Mouse (Mus musculus): ENCODE measurements around the gene Anxa11. TPM values are rescaled to one million over a fixed set of nuclear protein-coding genes. Genes with fewer than 3 reads are reported as not detected.
A peak's percentile ranks its signal among the peaks of the same experiment; 100 is the strongest.
"Not testable (repeated sequence)": the region's sequence is repeated elsewhere in the genome, so short reads cannot be mapped to it uniquely, and the experiment has no call there.

Gene Anxa11
- total RNA-seq (2021): 10 to 100 TPM; 29.8 to 34.8 TPM

GRCm38 (mm10) chr14:25841991-25842687 lies at the start of gene Anxa11:
Gene Anxa11 (plus strand): TSS chr14:25842156.
- peak; percentile 62 to 79 for DNase-seq (ENCODE audit: low spot score in 2 of 2)
- intact Hi-C loops (cut with DNase I): no loop called here

- DNase-seq (ENCODE audit: low spot score in 2 of 2): no peak
- intact Hi-C loops (cut with DNase I): no loop called here
Observed at GRCm38 (mm10) chr14:25794331-25794730, 47.6 kb upstream of the Anxa11 start.

GRCm38 (mm10) chr14:25795067-25795466 lies 46.9 kb upstream of the Anxa11 start:
- intact Hi-C loops (cut with DNase I): no loop called here

GRCm38 (mm10) chr14:25795561-25796174 lies 46.3 kb upstream of the Anxa11 start:
- intact Hi-C loops (cut with DNase I): no loop called here
- peak in 1 of 2 experiments; percentile 28 for DNase-seq (ENCODE audit: low spot score in 2 of 2)

More at GRCm38 (mm10) chr14:25795067-25795466, 46.9 kb upstream of the Anxa11 start:
- peak in 1 of 2 experiments; percentile 19 for DNase-seq (ENCODE audit: low spot score in 2 of 2)

GRCm38 (mm10) chr14:25796619-25797018 lies 45.3 kb upstream of the Anxa11 start:
- intact Hi-C loops (cut with DNase I): no loop called here
- no peak for DNase-seq (ENCODE audit: low spot score in 2 of 2)

- DNase-seq (ENCODE audit: low spot score in 2 of 2): peak; percentile 78 to 86
- intact Hi-C loops (cut with DNase I): loop anchor here (2.0 kb wide), 2 partner anchors 26 to 94 kb away; no protein-coding TSS in a partner anchor
Observed at GRCm38 (mm10) chr14:25800166-25800960, 41.6 kb upstream of the Anxa11 start.

GRCm38 (mm10) chr14:25802511-25802910 lies 39.4 kb upstream of the Anxa11 start:
- DNase-seq (ENCODE audit: low spot score in 2 of 2): no peak
- intact Hi-C loops (cut with DNase I): no loop called here

GRCm38 (mm10) chr14:25803246-25803809 lies 38.6 kb upstream of the Anxa11 start:
- no peak for DNase-seq (ENCODE audit: low spot score in 2 of 2)
- intact Hi-C loops (cut with DNase I): no loop called here

- DNase-seq (ENCODE audit: low spot score in 2 of 2): peak; percentile 26 to 44
- intact Hi-C loops (cut with DNase I): no loop called here
Observed at GRCm38 (mm10) chr14:25805871-25806270, 36.1 kb upstream of the Anxa11 start.

- DNase-seq (ENCODE audit: low spot score in 2 of 2): no peak
- intact Hi-C loops (cut with DNase I): no loop called here
Observed at GRCm38 (mm10) chr14:25806561-25806960, 35.4 kb upstream of the Anxa11 start.

GRCm38 (mm10) chr14:25811026-25811425 lies 30.9 kb upstream of the Anxa11 start:
- intact Hi-C loops (cut with DNase I): not testable (repeated sequence)

GRCm38 (mm10) chr14:25814140-25814539 lies 27.8 kb upstream of the Anxa11 start:
- DNase-seq (ENCODE audit: low spot score in 2 of 2): no peak
- intact Hi-C loops (cut with DNase I): no loop called here

More at GRCm38 (mm10) chr14:25811026-25811425, 30.9 kb upstream of the Anxa11 start:
- not testable (repeated sequence) for DNase-seq (ENCODE audit: low spot score in 2 of 2)

- DNase-seq (ENCODE audit: low spot score in 2 of 2): peak; percentile 66 to 79
- intact Hi-C loops (cut with DNase I): no loop called here
Observed at GRCm38 (mm10) chr14:25816416-25816815, 25.5 kb upstream of the Anxa11 start.

GRCm38 (mm10) chr14:25822584-25822983 lies 19.4 kb upstream of the Anxa11 start:
- intact Hi-C loops (cut with DNase I): no loop called here
- DNase-seq (ENCODE audit: low spot score in 2 of 2): no peak

- intact Hi-C loops (cut with DNase I): no loop called here
- DNase-seq (ENCODE audit: low spot score in 2 of 2): no peak
Observed at GRCm38 (mm10) chr14:25824995-25825394, 17.0 kb upstream of the Anxa11 start.

- DNase-seq (ENCODE audit: low spot score in 2 of 2): no peak
- intact Hi-C loops (cut with DNase I): no loop called here
Observed at GRCm38 (mm10) chr14:25825880-25826626, 15.9 kb upstream of the Anxa11 start.

- intact Hi-C loops (cut with DNase I): no loop called here
- no peak for DNase-seq (ENCODE audit: low spot score in 2 of 2)
Observed at GRCm38 (mm10) chr14:25826866-25827265, 15.1 kb upstream of the Anxa11 start.

GRCm38 (mm10) chr14:25831332-25831731 lies 10.6 kb upstream of the Anxa11 start:
- intact Hi-C loops (cut with DNase I): no loop called here
- peak in 1 of 2 experiments; percentile 59 for DNase-seq (ENCODE audit: low spot score in 2 of 2)

- intact Hi-C loops (cut with DNase I): no loop called here
- peak; percentile 60 to 92 for DNase-seq (ENCODE audit: low spot score in 2 of 2)
Observed at GRCm38 (mm10) chr14:25832301-25832700, 9.7 kb upstream of the Anxa11 start.

All from left cerebral cortex, postnatal 25 days (tissue).